Mouse (Mus musculus) CH12.LX (cell line): ENCODE results near the gene Arhgef17.

ENCODE experiments used
- BHLHE40 ChIP-seq: IDR thresholded peaks from 2 replicates; pipeline ENCODE4 v1.6.1; 2011; ENCODE audit warnings: mild to moderate bottlenecking, low read depth, low read length, improper control_type of control experiment
- CTCF ChIP-seq, 2 experiments: IDR thresholded peaks in 1 of 2; conservative IDR thresholded peaks in 1 of 2; 2 replicates each; pipeline ENCODE4 v1.5.1; 2011 to 2012; ENCODE audit warnings: low read depth in 2 of 2, low read length in 2 of 2, improper control_type of control experiment in 1 of 2, inconsistent platforms in 1 of 2, mild to moderate bottlenecking in 1 of 2, moderate library complexity in 1 of 2
- EP300 ChIP-seq: IDR thresholded peaks from 2 replicates; pipeline ENCODE4 v1.6.1; 2011; ENCODE audit warnings: low read length, improper control_type of control experiment
- HCFC1 ChIP-seq: IDR thresholded peaks from 2 replicates; pipeline ENCODE4 v1.6.1; 2012; ENCODE audit warnings: low read depth, mild to moderate bottlenecking, inconsistent platforms, low read length, improper control_type of control experiment
- MAFK ChIP-seq: IDR thresholded peaks from 2 replicates; pipeline ENCODE4 v1.6.1; 2011; ENCODE audit warnings: low read length, improper control_type of control experiment; ENCODE audit not compliant: insufficient replicate concordance
- NRF1 ChIP-seq: IDR thresholded peaks from 2 replicates; pipeline ENCODE4 v1.6.1; 2014; ENCODE audit warnings: low read depth, mild to moderate bottlenecking, inconsistent platforms, low read length, improper control_type of control experiment, moderate library complexity
- USF2 ChIP-seq: conservative IDR thresholded peaks from 2 replicates; pipeline ENCODE4 v1.6.1; 2011; ENCODE audit warnings: low read depth, low read length, improper control_type of control experiment

DNA sequence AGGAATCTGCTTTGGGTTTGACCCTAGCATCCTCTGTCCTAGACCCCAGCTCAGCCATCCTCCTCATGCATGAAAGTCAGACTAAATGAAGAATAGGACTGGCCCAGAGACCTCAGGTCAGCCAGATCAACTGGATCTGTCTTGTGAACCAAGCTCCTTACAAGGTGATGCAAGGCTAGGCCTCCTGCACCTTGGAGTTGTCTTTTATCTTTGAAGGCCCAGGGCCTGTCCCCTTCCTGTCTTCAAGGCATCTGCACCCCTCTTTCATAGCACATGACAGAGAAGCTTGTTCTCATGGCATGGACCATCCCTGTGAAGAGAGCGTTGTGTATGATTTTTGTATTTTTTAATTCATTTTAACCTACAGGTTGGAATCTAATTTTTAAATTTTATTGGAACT, 91.0 kb downstream of the Arhgef17 start:
- TF ChIP-seq HCFC1, result no peak
- TF ChIP-seq EP300, result no peak
- TF ChIP-seq MAFK, result no peak
- TF ChIP-seq BHLHE40, result no peak
- no peak for TF ChIP-seq NRF1
- no peak for TF ChIP-seq CTCF (conservative IDR thresholded peaks at IDR 0.05 in 1 of 2, IDR thresholded peaks at IDR 0.05 in 1 of 2; ENCODE audit: low read depth in 2 of 2, low read length in 2 of 2)
- no peak for TF ChIP-seq USF2
